Mouse (Mus musculus) heart, postnatal 0 days (tissue): ENCODE data around the gene H2al2a. TPM values are rescaled to one million over a fixed set of nuclear protein-coding genes. Genes with fewer than 3 reads are reported as not detected.

Source experiments
- ATAC-seq: fragments of 200-750 bp; cut with Nextera tagmentation; 2 replicates; pipeline ENCODE4 v1.8.0; 2017; ENCODE audit warnings: low read depth, moderate number of reproducible peaks, moderate library complexity; ENCODE audit not compliant: insufficient read depth
- DNase-seq: peaks from one replicate; pipeline ENCODE4 v3.0.0-alpha.2; 2016; ENCODE audit warnings: low spot score
- H3K27ac ChIP-seq: fragments of 300-500 bp; sonication (generic); 2 replicates; pipeline ENCODE4 v1.5.1; 2014; ENCODE audit warnings: low read depth, mild to moderate bottlenecking
- H3K27me3 ChIP-seq: fragments of 300-500 bp; sonication (generic); 2 replicates; pipeline ENCODE4 v1.6.1; 2014; ENCODE audit warnings: low read length, mixed read lengths; ENCODE audit not compliant: control insufficient read depth, insufficient read depth
- H3K36me3 ChIP-seq: fragments of 300-500 bp; sonication (generic); replicated peaks from 2 replicates; pipeline ENCODE4 v1.6.1; 2014; ENCODE audit warnings: low read length, mixed read lengths; ENCODE audit not compliant: control insufficient read depth, insufficient read depth
- H3K4me1 ChIP-seq: fragments of 300-500 bp; sonication (generic); 2 replicates; pipeline ENCODE4 v1.6.1; 2014; ENCODE audit warnings: antibody characterized with exemption; ENCODE audit not compliant: control insufficient read depth, insufficient read depth
- H3K4me2 ChIP-seq: fragments of 300-500 bp; sonication (generic); 2 replicates; pipeline ENCODE4 v1.6.1; 2014; ENCODE audit warnings: low read depth, mild to moderate bottlenecking, low read length, moderate library complexity
- H3K4me3 ChIP-seq: fragments of 300-500 bp; sonication (generic); 2 replicates; pipeline ENCODE4 v1.5.1; 2014; ENCODE audit warnings: low read depth, low read length
- H3K9ac ChIP-seq: fragments of 300-500 bp; sonication (generic); replicated peaks from 2 replicates; pipeline ENCODE4 v1.6.1; 2014; ENCODE audit warnings: low read depth, low read length, mixed read lengths
- H3K9me3 ChIP-seq: fragments of 300-500 bp; sonication (generic); replicated peaks from 2 replicates; pipeline ENCODE4 v1.6.1; 2016; ENCODE audit warnings: low read length; ENCODE audit not compliant: control insufficient read depth
- CTCF ChIP-seq: IDR thresholded peaks from 2 replicates; pipeline ENCODE4 v1.5.1; 2016; ENCODE audit warnings: antibody characterized with exemption, control low read depth, low read depth
- EP300 ChIP-seq: IDR thresholded peaks from 2 replicates; pipeline ENCODE4 v1.6.1; 2016; ENCODE audit warnings: antibody characterized with exemption, low read depth
- WGBS: fragments of 180-500 bp; shearing (Covaris S2); extraction: QIAGEN DNeasy Blood & Tissue Kit; methylation state at CpG from one replicate; pipeline ENCODE4 v1.1.7; 2014; 5-methylcytosine and 5-hydroxymethylcytosine counted together
- polyA plus RNA-seq: library from polyadenylated mRNA; unstranded; fragments of >200 nt; fragmentation: Nextera tagmentation; extraction: Ambion mirVana; gene quantifications from 2 replicates; pipeline ENCODE4 v1.2.1, GENCODE M21; 2015
- total RNA-seq: library from RNA; depleted of rRNA; stranded (reverse); fragments of >200 nt; gene quantifications from 2 replicates; pipeline ENCODE4 v1.2.3, GENCODE M21; 2014; ENCODE audit warnings: low replicate concordance

The H2al2a gene
- total and polyA plus RNA-seq, 2 experiments from 2014 or later: not detected

GRCm38 (mm10) chr2:18025781-18026115 is 29.0 kb upstream of the H2al2a start:
- H3K4me3 ChIP-seq: peak overlapping the region; percentile 71
- DNase-seq (no peak), ATAC-seq (no peak)
- H3K9ac ChIP-seq: peak overlapping the region; percentile 71
- no peaks in the 10 kb centered on the region for H3K27me3 ChIP-seq
- H3K4me2 ChIP-seq: peak overlapping the region; percentile 98
- no peaks in the 10 kb centered on the region for H3K4me1 ChIP-seq
- no peaks in the 10 kb centered on the region for H3K9me3 ChIP-seq
- TF ChIP-seq EP300 (no peak), CTCF (no peak)
- no peak overlapping the region for H3K27ac ChIP-seq
- WGBS: 6% methylated on average over 14 of the region's 14 CpGs
- no peaks in the 10 kb centered on the region for H3K36me3 ChIP-seq

GRCm38 (mm10) chr2:18025116-18025515 is 28.4 kb upstream of the H2al2a start:
- H3K36me3 ChIP-seq: no peaks in the 10 kb centered on the region
- no peaks in the 10 kb centered on the region for H3K27me3 ChIP-seq
- WGBS: 65% methylated on average over 5 of the region's 5 CpGs
- H3K9ac ChIP-seq: no peak overlapping the region
- peak overlapping the region; percentile 98; the same call in 1 of the 2 replicates for H3K4me2 ChIP-seq
- no peaks in the 10 kb centered on the region for H3K9me3 ChIP-seq
- H3K4me1 ChIP-seq: no peaks in the 10 kb centered on the region
- DNase-seq: no peak
- H3K27ac ChIP-seq: no peak overlapping the region
- TF ChIP-seq EP300 (no peak), CTCF (no peak)
- ATAC-seq: no peak
- no peak overlapping the region for H3K4me3 ChIP-seq

DNA sequence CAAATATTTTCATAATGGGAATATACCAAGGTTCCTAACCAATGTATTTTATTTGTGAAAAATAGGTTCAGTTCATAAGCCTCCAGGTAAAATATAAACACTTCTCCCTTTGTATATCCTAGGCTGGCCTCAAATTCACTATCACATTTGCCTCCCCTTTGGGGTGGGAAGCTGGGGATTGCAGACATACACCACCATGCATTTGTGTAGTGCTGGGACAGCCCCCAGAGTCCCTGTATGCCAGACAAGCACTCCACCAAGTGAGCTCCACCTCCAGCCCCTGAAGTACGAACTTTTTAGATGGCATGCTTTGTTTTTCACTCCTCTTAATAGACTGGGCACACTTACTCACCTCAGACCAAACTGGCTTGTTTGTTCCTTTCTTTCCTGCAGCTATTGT is 26.1 kb upstream of the H2al2a start:
- ATAC-seq (no peak), DNase-seq (no peak)
- no peak overlapping the region for H3K9ac ChIP-seq
- H3K27ac ChIP-seq: no peak overlapping the region
- TF ChIP-seq CTCF (no peak), EP300 (no peak)
- no peaks in the 10 kb centered on the region for H3K27me3 ChIP-seq
- no peaks in the 10 kb centered on the region for H3K4me1 ChIP-seq
- no peaks in the 10 kb centered on the region for H3K36me3 ChIP-seq
- H3K4me2 ChIP-seq: no peak overlapping the region
- WGBS: 72% methylated on average over 1 of the region's 1 CpGs
- no peaks in the 10 kb centered on the region; the same call in 1 of the 2 replicates for H3K9me3 ChIP-seq
- H3K4me3 ChIP-seq: no peak overlapping the region

- no peaks in the 10 kb centered on the region for H3K36me3 ChIP-seq
- 80% methylated on average over 1 of the region's 1 CpGs for WGBS
- no peak overlapping the region for H3K4me2 ChIP-seq
- H3K27ac ChIP-seq: no peak overlapping the region
- no peaks in the 10 kb centered on the region; the same call in 1 of the 2 replicates for H3K9me3 ChIP-seq
- no peaks in the 10 kb centered on the region for H3K4me1 ChIP-seq
- DNase-seq (no peak), ATAC-seq (no peak)
- no peaks in the 10 kb centered on the region for H3K27me3 ChIP-seq
- TF ChIP-seq EP300 (no peak), CTCF (no peak)
- no peak overlapping the region for H3K4me3 ChIP-seq
- no peak overlapping the region for H3K9ac ChIP-seq
Measured at GRCm38 (mm10) chr2:18019122-18019521, 22.4 kb upstream of the H2al2a start.

DNA sequence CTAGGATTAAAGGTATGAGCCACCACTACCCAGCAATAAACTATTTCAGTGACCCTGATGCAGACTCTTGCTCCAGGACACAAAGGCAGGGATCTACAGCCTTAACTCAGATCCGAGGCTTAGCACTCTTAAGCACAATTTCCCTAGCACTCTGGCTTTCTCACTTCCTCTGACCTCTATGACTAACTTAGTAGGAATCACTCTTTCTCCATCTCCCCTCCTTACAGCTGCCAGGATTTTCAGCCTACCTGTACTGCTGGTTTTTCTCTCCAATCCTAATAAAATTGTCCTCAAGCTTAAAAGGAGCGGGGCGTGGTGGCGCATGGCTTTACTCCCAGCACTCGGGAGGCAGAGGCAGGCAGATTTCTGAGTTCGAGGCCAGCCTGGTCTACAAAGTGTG is 20.6 kb upstream of the H2al2a start:
- Histone ChIP-seq H3K4me1 (no peaks in the 10 kb centered on the region), H3K36me3 (no peaks in the 10 kb centered on the region), H3K4me3 (no peak overlapping the region), H3K9ac (no peak overlapping the region), H3K27me3 (no peaks in the 10 kb centered on the region), H3K27ac (no peak overlapping the region), H3K9me3 (no peaks in the 10 kb centered on the region; the same call in 1 of the 2 replicates), H3K4me2 (no peak overlapping the region)
- TF ChIP-seq EP300 (no peak), CTCF (no peak)
- ATAC-seq: no peak
- DNase-seq: no peak
- 91% methylated on average over 6 of the region's 6 CpGs for WGBS

DNA sequence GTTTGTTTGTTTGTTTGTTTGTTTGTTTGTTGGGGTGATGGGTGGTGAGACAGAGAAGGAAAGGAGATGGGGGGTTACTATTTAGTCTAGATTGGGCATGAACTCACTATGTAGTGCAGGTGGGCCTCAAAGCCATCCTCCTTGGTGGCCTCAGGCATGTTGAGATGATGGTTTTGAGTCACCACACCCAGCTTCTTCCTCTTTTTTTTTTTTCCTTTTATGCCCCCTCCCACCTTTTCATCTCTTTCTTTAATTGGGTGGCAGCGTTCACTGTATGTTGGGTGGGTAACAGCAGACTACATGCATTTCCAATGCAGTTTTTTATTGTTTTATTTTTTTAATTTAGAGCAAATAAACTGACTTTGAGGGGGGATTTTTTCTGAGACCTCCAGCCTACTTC is 19.9 kb upstream of the H2al2a start:
- no peak overlapping the region for H3K27ac ChIP-seq
- H3K4me2 ChIP-seq: no peak overlapping the region
- no peaks in the 10 kb centered on the region; the same call in 1 of the 2 replicates for H3K9me3 ChIP-seq
- WGBS: 81% methylated on average over 1 of the region's 1 CpGs
- H3K4me3 ChIP-seq: no peak overlapping the region
- no peak overlapping the region for H3K9ac ChIP-seq
- no peaks in the 10 kb centered on the region for H3K4me1 ChIP-seq
- no peak for TF ChIP-seq CTCF
- TF ChIP-seq EP300: no peak
- no peaks in the 10 kb centered on the region for H3K36me3 ChIP-seq
- DNase-seq (no peak), ATAC-seq (no peak)
- H3K27me3 ChIP-seq: no peaks in the 10 kb centered on the region
